Mouse (Mus musculus) liver, embryonic 13.5 days (tissue): Measurements from ENCODE around the gene Marveld2. TPM values are rescaled to one million over a fixed set of nuclear protein-coding genes. Genes with fewer than 3 reads are reported as not detected.

ENCODE experiments used
- ATAC-seq: fragments of 200-750 bp; cut with Nextera tagmentation; 2 replicates; pipeline ENCODE4 v1.8.0; 2017; ENCODE audit warnings: low read depth, mild to moderate bottlenecking, moderate number of reproducible peaks, moderate library complexity
- DNase-seq: peaks from one replicate; pipeline ENCODE4 v3.0.0; 2022
- H3K27ac ChIP-seq: fragments of 300-500 bp; sonication (generic); 2 replicates; pipeline ENCODE4 v1.5.1; 2015; ENCODE audit warnings: moderate library complexity, mild to moderate bottlenecking, inconsistent platforms
- H3K27me3 ChIP-seq: fragments of 300-500 bp; sonication (generic); 2 replicates; pipeline ENCODE4 v1.6.1; 2015; ENCODE audit warnings: mild to moderate bottlenecking, inconsistent platforms
- H3K36me3 ChIP-seq: fragments of 300-500 bp; sonication (generic); 2 replicates; pipeline ENCODE4 v1.6.1; 2015; ENCODE audit warnings: mild to moderate bottlenecking, inconsistent platforms
- H3K4me1 ChIP-seq: fragments of 300-500 bp; sonication (generic); replicated peaks from 2 replicates; pipeline ENCODE4 v1.6.1; 2015; ENCODE audit warnings: inconsistent platforms
- H3K4me2 ChIP-seq: fragments of 300-500 bp; sonication (generic); 2 replicates; pipeline ENCODE4 v1.6.1; 2015; ENCODE audit warnings: inconsistent platforms, mild to moderate bottlenecking, moderate library complexity
- H3K4me3 ChIP-seq: fragments of 300-500 bp; sonication (generic); replicated peaks from 2 replicates; pipeline ENCODE4 v1.5.1; 2015; ENCODE audit warnings: mild to moderate bottlenecking, inconsistent platforms
- H3K9ac ChIP-seq: fragments of 300-500 bp; sonication (generic); 2 replicates; pipeline ENCODE4 v1.6.1; 2015; ENCODE audit warnings: mild to moderate bottlenecking, inconsistent platforms
- H3K9me3 ChIP-seq: fragments of 300-500 bp; sonication (generic); replicated peaks from 2 replicates; pipeline ENCODE4 v1.6.1; 2016; ENCODE audit warnings: inconsistent platforms
- WGBS: fragments of 180-500 bp; shearing (Covaris S2); methylation state at CpG from one replicate; pipeline ENCODE4 v1.1.7; 2015; ENCODE audit not compliant: insufficient replicate concordance; 5-methylcytosine and 5-hydroxymethylcytosine counted together
- polyA plus RNA-seq: library from polyadenylated mRNA; unstranded; fragments of >200 nt; fragmentation: Nextera tagmentation; extraction: Ambion mirVana; gene quantifications from 2 replicates; pipeline ENCODE4 v1.2.1, GENCODE M21; 2015

Marveld2 gene
- polyA plus RNA-seq, 1 experiment from 2014 or later, result 6.0 TPM

GRCm38 (mm10) chr13:100568359-100568758 is 48.4 kb downstream of the Marveld2 start:
- Histone ChIP-seq H3K4me1 (no peaks in the 10 kb centered on the region), H3K9ac (no peak overlapping the region), H3K36me3 (no peaks in the 10 kb centered on the region), H3K4me3 (no peak overlapping the region), H3K9me3 (no peaks in the 10 kb centered on the region), H3K27me3 (no peaks in the 10 kb centered on the region), H3K27ac (no peak overlapping the region), H3K4me2 (no peak overlapping the region)
- WGBS, result 86% methylated on average over 1 of the region's 1 CpGs
- no peak for DNase-seq
- no peak for ATAC-seq

DNA sequence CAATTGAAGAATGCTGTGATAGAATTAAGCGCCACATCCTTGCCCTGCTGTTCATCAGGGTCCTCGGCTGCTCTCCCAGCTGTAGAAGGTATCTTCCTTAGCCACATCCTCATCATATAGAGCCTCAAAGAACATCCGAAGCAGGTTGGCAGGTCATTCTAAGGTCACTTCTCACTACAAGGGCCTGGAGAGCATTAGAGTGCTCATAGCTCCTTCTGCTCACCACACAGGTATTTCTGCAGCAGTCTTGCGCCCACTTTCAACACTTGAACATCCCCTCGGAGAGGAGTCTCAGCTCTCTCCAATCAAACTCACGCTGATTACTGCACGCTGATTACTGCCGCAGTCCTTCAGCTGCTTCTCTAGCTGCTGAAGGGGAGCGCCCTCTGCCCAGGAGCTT is 57.3 kb downstream of the Marveld2 start:
- no peaks in the 10 kb centered on the region for H3K36me3 ChIP-seq
- DNase-seq, result no peak
- 65% methylated on average over 9 of the region's 9 CpGs for WGBS
- no peak for ATAC-seq
- H3K9me3 ChIP-seq, result no peaks in the 10 kb centered on the region
- H3K27ac ChIP-seq, result no peak overlapping the region
- H3K4me2 ChIP-seq, result no peak overlapping the region
- H3K9ac ChIP-seq, result no peak overlapping the region
- no peaks in the 10 kb centered on the region for H3K4me1 ChIP-seq
- H3K4me3 ChIP-seq, result no peak overlapping the region
- peaks cover 2% of the 10 kb centered on the region; the same call in 1 of the 2 replicates for H3K27me3 ChIP-seq

DNA sequence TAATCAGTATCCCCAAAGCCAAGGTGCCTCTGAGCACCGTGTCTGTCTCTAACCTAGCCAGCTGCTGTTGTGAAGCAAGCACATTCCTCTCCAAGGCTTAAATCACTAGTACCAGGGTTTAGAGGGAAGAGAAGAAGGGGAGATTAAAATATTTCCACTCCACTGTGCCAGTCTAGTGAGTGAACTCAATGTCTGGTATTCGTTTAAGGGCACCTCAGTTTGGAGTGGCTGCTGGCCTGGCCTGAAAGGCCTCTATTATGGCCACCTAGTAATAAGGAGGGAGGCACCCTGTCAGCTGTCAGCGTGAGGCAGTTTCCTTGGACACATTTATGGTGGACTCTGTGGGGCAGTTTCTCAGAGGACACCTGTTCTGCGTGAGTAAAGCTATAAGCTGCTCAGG is 59.8 kb downstream of the Marveld2 start:
- ATAC-seq, result no peak
- Histone ChIP-seq H3K9ac (no peak overlapping the region), H3K4me1 (peaks cover 5% of the 10 kb centered on the region), H3K4me3 (no peak overlapping the region), H3K27me3 (peaks cover 25% of the 10 kb centered on the region), H3K27ac (no peak overlapping the region), H3K36me3 (no peaks in the 10 kb centered on the region), H3K4me2 (no peak overlapping the region), H3K9me3 (no peaks in the 10 kb centered on the region)
- WGBS, result 59% methylated on average over 4 of the region's 4 CpGs
- DNase-seq, result no peak

DNA sequence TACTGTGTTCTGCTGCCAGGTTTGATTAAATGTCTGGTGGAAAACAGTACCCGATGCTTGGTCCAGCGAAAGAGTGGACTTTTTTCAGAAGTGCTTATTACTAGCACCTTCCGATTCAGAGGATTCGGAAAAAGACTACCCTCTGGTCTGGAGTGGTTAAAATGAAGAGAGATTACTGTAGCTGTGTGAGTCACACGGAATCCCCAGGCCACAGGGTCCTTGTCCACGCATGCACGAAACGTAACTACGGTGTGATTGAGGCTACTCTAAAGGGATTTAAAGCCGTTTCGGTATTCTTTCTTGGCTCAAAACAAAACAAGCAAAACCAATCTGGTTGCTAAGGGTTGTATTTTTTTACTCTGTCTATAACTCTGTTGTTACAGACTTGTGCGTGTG is 63.7 kb downstream of the Marveld2 start:
- 7% methylated on average over 12 of the region's 12 CpGs for WGBS
- Histone ChIP-seq H3K4me2 (peak overlapping the region; percentile 78), H3K9ac (peak overlapping the region; percentile 60; the same call in 1 of the 2 replicates), H3K36me3 (no peaks in the 10 kb centered on the region), H3K27me3 (peaks cover 51% of the 10 kb centered on the region), H3K4me3 (peak overlapping the region; percentile 64), H3K9me3 (no peaks in the 10 kb centered on the region), H3K4me1 (peaks cover 9% of the 10 kb centered on the region), H3K27ac (no peak overlapping the region)
- DNase-seq, result no peak
- no peak for ATAC-seq

GRCm38 (mm10) chr13:100552369-100553041 is 64.3 kb downstream of the Marveld2 start, which contains the start of gene Ocln:
Gene Ocln (minus strand): TSS chr13:100552718.
- Histone ChIP-seq H3K27ac (peak within 1 kb of the TSS; percentile 23; the same call in 1 of the 2 replicates), H3K27me3 (peaks cover 51% of the 10 kb centered on the region)
- DNase-seq, result no peak

DNA sequence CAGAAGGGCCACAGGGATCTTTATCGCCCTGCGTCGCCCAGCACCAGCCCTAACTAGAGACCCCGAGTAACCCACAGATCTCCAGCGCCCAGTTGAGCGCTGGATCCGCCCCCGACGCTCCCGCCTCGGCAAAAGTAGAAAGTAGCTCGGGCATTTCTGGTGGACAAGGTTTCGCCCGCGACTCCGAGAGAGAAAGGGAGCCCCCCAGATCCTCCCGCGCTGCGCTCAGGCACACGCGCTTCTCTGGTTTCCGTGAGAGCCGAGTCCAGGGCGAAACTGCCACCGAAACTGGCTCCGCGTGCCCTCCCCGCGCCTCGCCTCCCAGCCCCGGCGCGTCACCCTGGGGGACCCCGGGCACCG is 64.8 kb downstream of the Marveld2 start:
- WGBS, result 0% methylated on average over 35 of the region's 35 CpGs
- H3K27me3 ChIP-seq, result peaks cover 51% of the 10 kb centered on the region
- H3K4me2 ChIP-seq, result peak overlapping the region; percentile 78
- no peak for DNase-seq
- peak overlapping the region; percentile 60 for H3K9ac ChIP-seq
- H3K4me1 ChIP-seq, result peaks cover 9% of the 10 kb centered on the region
- peak overlapping the region; percentile 23; the same call in 1 of the 2 replicates for H3K27ac ChIP-seq
- no peaks in the 10 kb centered on the region for H3K9me3 ChIP-seq
- ATAC-seq, result peak; percentile 30; the same call in 1 of the 2 replicates
- peak overlapping the region; percentile 64 for H3K4me3 ChIP-seq
- H3K36me3 ChIP-seq, result no peaks in the 10 kb centered on the region

More at GRCm38 (mm10) chr13:100552369-100553041, 64.3 kb downstream of the Marveld2 start, which contains the start of gene Ocln:
- H3K4me1 ChIP-seq, result peaks cover 9% of the 10 kb centered on the region
- peak within 1 kb of the TSS; percentile 64 for H3K4me3 ChIP-seq
- peak within 1 kb of the TSS; percentile 60 for H3K9ac ChIP-seq
- H3K4me2 ChIP-seq, result peak within 1 kb of the TSS; percentile 78
- H3K9me3 ChIP-seq, result no peaks in the 10 kb centered on the region
- WGBS, result under 1% methylated on average over 45 of the region's 45 CpGs
- peak; percentile 74 for ATAC-seq
- H3K36me3 ChIP-seq, result no peaks in the 10 kb centered on the region

DNA sequence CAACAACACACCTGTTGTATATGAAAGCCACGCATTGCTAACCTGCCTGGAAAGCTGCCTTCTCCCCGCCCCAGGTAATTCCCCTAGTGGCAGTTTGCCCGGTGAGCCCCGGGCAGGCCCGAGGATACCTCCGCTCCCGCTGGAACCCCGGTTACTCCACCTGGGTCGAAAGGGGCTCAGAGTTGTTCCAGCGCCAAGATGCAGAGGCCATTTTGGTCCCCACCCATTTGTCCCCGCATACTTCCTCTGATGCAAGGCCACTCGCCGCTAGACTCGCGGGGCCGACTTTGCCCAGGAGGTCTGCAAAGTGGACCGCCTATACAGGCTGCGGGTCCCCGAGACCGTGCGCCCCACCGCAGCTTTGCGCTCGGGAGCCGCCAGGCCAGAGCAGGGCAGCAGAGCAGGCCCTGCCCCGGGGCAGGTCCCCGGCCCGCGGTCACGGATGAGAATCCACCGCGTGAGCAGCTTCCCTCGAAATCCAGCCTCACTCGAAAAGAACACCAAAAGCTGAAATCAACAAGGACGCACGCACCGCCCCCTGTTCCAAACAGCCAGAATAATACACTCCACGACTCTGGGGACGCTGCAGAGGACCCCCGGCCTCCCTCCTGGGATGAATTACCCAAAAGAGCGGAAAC is 65.3 kb downstream of the Marveld2 start:
- peak overlapping the region; percentile 60 for H3K9ac ChIP-seq
- no peak for DNase-seq
- ATAC-seq, result 0 out of 2 replicates have a peak, but pooled peaks have one; percentile 37
- 2% methylated on average over 41 of the region's 41 CpGs for WGBS
- H3K9me3 ChIP-seq, result no peaks in the 10 kb centered on the region
- H3K36me3 ChIP-seq, result no peaks in the 10 kb centered on the region
- peaks cover 51% of the 10 kb centered on the region for H3K27me3 ChIP-seq
- H3K27ac ChIP-seq, result peak overlapping the region; percentile 23; the same call in 1 of the 2 replicates
- H3K4me3 ChIP-seq, result peak overlapping the region; percentile 64
- peak overlapping the region; percentile 78 for H3K4me2 ChIP-seq
- peaks cover 9% of the 10 kb centered on the region for H3K4me1 ChIP-seq

- DNase-seq, result no peak
Observed at GRCm38 (mm10) chr13:100547269-100547668, 69.5 kb downstream of the Marveld2 start.

More at GRCm38 (mm10) chr13:100547269-100547668, 69.5 kb downstream of the Marveld2 start:
- H3K4me3 ChIP-seq, result no peak overlapping the region
- ATAC-seq, result no peak
- H3K27me3 ChIP-seq, result peaks cover 29% of the 10 kb centered on the region
- H3K9me3 ChIP-seq, result no peaks in the 10 kb centered on the region
- no peaks in the 10 kb centered on the region for H3K36me3 ChIP-seq
- H3K27ac ChIP-seq, result no peak overlapping the region
- H3K4me2 ChIP-seq, result no peak overlapping the region
- WGBS, result 59% methylated on average over 5 of the region's 5 CpGs
- H3K4me1 ChIP-seq, result peaks cover 7% of the 10 kb centered on the region
- H3K9ac ChIP-seq, result no peak overlapping the region

Other genes starting within 250 kb of the Marveld2 start
- not detected in 2 replicates for gene Naip1, start 164.1 kb downstream of the Marveld2 start, polyA plus RNA-seq
- 42.5 and 47.7 TPM in 2 replicates for gene Gtf2h2, start 124.4 kb downstream of the Marveld2 start, polyA plus RNA-seq
- gene Ocln, start 64.3 kb downstream of the Marveld2 start, polyA plus RNA-seq, result 5.3 and 6.4 TPM in 2 replicates
- gene Ak6, start 34.0 kb upstream of the Marveld2 start, polyA plus RNA-seq, result 219 and 231 TPM in 2 replicates
- gene Rad17, start 34.1 kb upstream of the Marveld2 start, polyA plus RNA-seq, result 15.2 and 18.6 TPM in 2 replicates
- 15.9 and 16.8 TPM in 2 replicates for gene Taf9, start 34.6 kb upstream of the Marveld2 start, polyA plus RNA-seq
- 5.3 and 6.0 TPM in 2 replicates for gene Ccdc125, start 52.7 kb upstream of the Marveld2 start, polyA plus RNA-seq
- gene Cdk7, start 114.0 kb upstream of the Marveld2 start, polyA plus RNA-seq, result 49.1 and 54.9 TPM in 2 replicates
- 159 and 167 TPM in 2 replicates for gene Mrps36, start 127.7 kb upstream of the Marveld2 start, polyA plus RNA-seq
- gene Cenph, start 158.9 kb upstream of the Marveld2 start, polyA plus RNA-seq, result 46.2 and 57.1 TPM in 2 replicates
- 277 and 297 TPM in 2 replicates for gene Ccnb1, start 169.6 kb upstream of the Marveld2 start, polyA plus RNA-seq
- gene Slc30a5, start 216.5 kb upstream of the Marveld2 start, polyA plus RNA-seq, result 27.0 and 34.3 TPM in 2 replicates